17 mouse cellular contexts compared by ENCODE assay signal in the genomic region with DNA sequence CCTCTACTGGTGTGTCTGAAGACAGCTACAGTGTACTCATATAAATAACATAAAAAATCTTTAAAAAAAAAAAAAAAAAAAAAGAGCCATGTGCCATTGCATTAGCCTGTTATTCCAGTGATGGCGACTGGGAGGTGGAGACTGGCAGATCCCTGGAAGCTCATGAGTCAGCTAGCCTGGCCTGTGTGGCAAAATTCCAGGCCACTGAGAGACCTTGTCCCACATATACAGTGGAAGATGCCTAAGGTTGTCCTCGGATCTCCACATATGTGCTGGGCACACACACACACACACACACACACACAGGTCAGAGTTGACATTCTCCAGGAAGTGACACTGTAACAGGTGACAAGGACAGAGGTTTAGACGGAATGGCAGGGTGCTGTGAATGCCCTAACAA. TPM values are rescaled to one million over a fixed set of nuclear protein-coding genes. Genes with fewer than 3 reads are reported as not detected.
DNase-seq lines count a peak whose midpoint lies in the region; ATAC-seq and TF ChIP-seq lines count a peak whose summit lies in the region.
"Had no signal": no experiment of that assay in that cellular context is flagged by ENCODE, and none has a peak within 500 bp of the region (broad histone marks: within the 10 kb centered on the region; RNA-seq: fewer than 3 reads in every experiment).

No protein-coding gene starts in this region.

- H3K36me3 ChIP-seq in forebrain, embryonic 13.5 days (ENCODE audit: poor library complexity, severe bottlenecking) = no peaks in the 10 kb centered on the region
- H3K36me3 ChIP-seq: embryonic facial prominence, embryonic 10.5 days; hindbrain, embryonic 13.5 days had no signal

- 83% methylated on average over 3 of the region's 3 CpGs for WGBS in forebrain, embryonic 13.5 days

- H3K27me3 ChIP-seq in forebrain, embryonic 13.5 days = no peaks in the 10 kb centered on the region
- H3K27me3 ChIP-seq: hindbrain, embryonic 13.5 days had no signal

- no peak overlapping the region for H3K4me3 ChIP-seq in layer of hippocampus, adult 2 months
- H3K4me3 ChIP-seq in forebrain, embryonic 13.5 days = no peak overlapping the region
- H3K4me3 ChIP-seq: embryonic facial prominence, embryonic 10.5 days; hindbrain, embryonic 13.5 days had no signal

- no peaks in the 10 kb centered on the region for H3K9me3 ChIP-seq in forebrain, embryonic 13.5 days (replicated peaks)
- H3K9me3 ChIP-seq: embryonic facial prominence, embryonic 10.5 days; hindbrain, embryonic 13.5 days had no signal

- DNase-seq in layer of hippocampus, adult 2 months (ENCODE audit: low spot score in 2 of 2) = no peak
- DNase-seq in layer of hippocampus, postnatal 10 days (ENCODE audit: low spot score in 2 of 2) = no peak
- peak; percentile 56 for DNase-seq in Muller cell, postnatal 12 days (ENCODE audit: inconsistent ontology term)
- DNase-seq in adrenal gland, adult 2 months = peak; percentile 90
- peak; percentile 72 for DNase-seq in adrenal gland, postnatal 25 days
- DNase-seq in kidney, adult 18-20 months = no peak
- no peak for DNase-seq in right cerebral cortex, adult 2 months (ENCODE audit: low spot score in 2 of 2)
- DNase-seq: cerebellum, adult 2 months; cerebellum, postnatal 10 days; gastrocnemius, postnatal 36 days; heart, adult 11 months; heart, postnatal 10 days had no signal

- H3K4me2 ChIP-seq in forebrain, embryonic 13.5 days = no peak overlapping the region
- H3K4me2 ChIP-seq: hindbrain, embryonic 13.5 days had no signal

- no peak overlapping the region for H3K27ac ChIP-seq in layer of hippocampus, adult 2 months
- no peak overlapping the region for H3K27ac ChIP-seq in forebrain, embryonic 13.5 days
- H3K27ac ChIP-seq: embryonic facial prominence, embryonic 10.5 days; hindbrain, embryonic 13.5 days; hindbrain, postnatal 0 days had no signal

- H3K4me1 ChIP-seq in forebrain, embryonic 13.5 days = no peaks in the 10 kb centered on the region
- H3K4me1 ChIP-seq: embryonic facial prominence, embryonic 10.5 days; hindbrain, embryonic 13.5 days had no signal

- H3K9ac ChIP-seq in forebrain, embryonic 13.5 days = no peak overlapping the region
- H3K9ac ChIP-seq: hindbrain, embryonic 13.5 days had no signal

- TF ChIP-seq CTCF in layer of hippocampus, adult 2 months (conservative IDR thresholded peaks at IDR 0.05) = peak; percentile 32

- no peak for ATAC-seq in forebrain, embryonic 13.5 days
- ATAC-seq: forebrain, embryonic 14.5 days; hindbrain, postnatal 0 days had no signal

RNA-seq across cellular contexts. Expression of a gene that starts 46.2 kb away (rescaled TPM):
- 10 to 100 TPM; 53.0 to 60.3 TPM for total RNA-seq in layer of hippocampus, adult 2 months (2021)
- total RNA-seq in layer of hippocampus, postnatal 10 days (2021) = 10 to 100 TPM; 33.9 to 37.9 TPM
- total RNA-seq in adrenal gland, adult 2 months (2021) = 10 to 100 TPM; 19.7 to 24.6 TPM
- 17.2 and 18.2 TPM in 2 replicates for polyA plus RNA-seq in adrenal gland, adult 2 months (2012; rRNA removed)
- 24.2 and 27.3 TPM in 2 replicates for total RNA-seq in adrenal gland, postnatal 25 days (2021)
- polyA plus RNA-seq in forebrain, embryonic 13.5 days (2015; fragmentation: Nextera tagmentation; extraction: Ambion mirVana) = 3.1 and 3.3 TPM in 2 replicates

Comparison
In these comparisons a context has a peak if more than half of its experiments do, and no peak if none do; other contexts are left out.
1. DNase-seq: peak in Muller cell, postnatal 12 days (single experiment), adrenal gland, adult 2 months (single experiment) and adrenal gland, postnatal 25 days (single experiment); none in layer of hippocampus, adult 2 months (0 of 2), layer of hippocampus, postnatal 10 days (0 of 2), kidney, adult 18-20 months (single experiment) and right cerebral cortex, adult 2 months (0 of 2).